Mouse (Mus musculus): ENCODE measurements around the gene Zbtb8b.

DNA sequence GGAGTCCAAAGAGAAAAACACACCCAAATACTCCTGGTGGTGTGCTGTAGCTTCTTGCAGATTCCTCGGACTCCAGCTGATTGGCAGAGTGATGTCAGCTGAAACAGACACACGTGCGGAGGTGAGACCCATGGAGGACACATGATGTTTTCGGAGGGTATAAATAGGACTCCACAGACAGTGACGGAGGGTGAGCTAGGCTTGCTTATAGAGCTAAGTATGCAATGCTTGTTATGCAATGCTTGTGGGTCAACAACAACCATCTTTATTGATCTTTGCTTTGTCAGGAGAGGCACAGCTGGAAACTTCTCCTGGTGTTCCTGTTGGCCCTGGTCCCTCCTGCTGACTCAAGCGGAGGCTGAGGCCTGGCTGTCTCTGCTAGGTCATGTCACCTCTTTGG, 8.1 kb upstream of the Zbtb8b start:
- TF ChIP-seq CTCF (conservative IDR thresholded peaks at IDR 0.05; ENCODE audit: low read length), result no peak
- no peak for TF ChIP-seq POU5F1 (IDR thresholded peaks at IDR 0.05; ENCODE audit: borderline replicate concordance, low read length)
- no peak for TF ChIP-seq NANOG (IDR thresholded peaks at IDR 0.05; ENCODE audit: borderline replicate concordance, low read length)
